Mouse (Mus musculus): ENCODE data around the gene H2-K1. TPM values are rescaled to one million over a fixed set of nuclear protein-coding genes. Genes with fewer than 3 reads are reported as not detected.

H2-K1 gene
- polyA plus RNA-seq, 1 experiment from 2014 or later: 8.5 TPM

DNA sequence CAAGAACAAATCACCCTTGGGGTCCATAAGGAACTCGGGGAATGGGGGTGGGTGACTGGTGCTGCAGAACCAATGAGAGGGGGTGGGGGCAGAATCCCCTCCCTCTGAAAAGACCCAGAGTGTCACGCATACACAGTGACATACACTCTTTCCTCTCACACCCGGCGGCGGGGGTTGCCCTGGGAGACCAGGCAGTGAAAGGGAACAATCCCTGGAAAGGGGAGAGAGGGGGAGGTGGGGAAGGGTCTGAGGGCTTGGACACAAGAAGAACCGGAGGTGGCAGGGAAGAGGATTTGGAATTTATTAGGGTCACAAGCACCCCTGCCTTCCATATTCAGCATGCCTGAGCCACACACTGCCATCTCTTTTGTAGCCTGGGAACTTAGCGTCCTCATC lies 25.6 kb upstream of the H2-K1 start:
- Histone ChIP-seq H3K9ac (peak overlapping the region; percentile 93; the same call in 1 of the 2 replicates), H3K9me3 (no peaks in the 10 kb centered on the region), H3K4me1 (peaks cover 60% of the 10 kb centered on the region), H3K27me3 (no peaks in the 10 kb centered on the region; the same call in 1 of the 2 replicates), H3K4me2 (peak overlapping the region; percentile 99), H3K4me3 (peak overlapping the region; percentile 82), H3K36me3 (peaks cover 45% of the 10 kb centered on the region), H3K27ac (no peak overlapping the region)
- 11% methylated on average over 7 of the region's 7 CpGs for WGBS
- no peak for ATAC-seq (ENCODE audit: insufficient number of reproducible peaks, insufficient read depth, low FRiP score, low TSS enrichment, low read depth)

DNA sequence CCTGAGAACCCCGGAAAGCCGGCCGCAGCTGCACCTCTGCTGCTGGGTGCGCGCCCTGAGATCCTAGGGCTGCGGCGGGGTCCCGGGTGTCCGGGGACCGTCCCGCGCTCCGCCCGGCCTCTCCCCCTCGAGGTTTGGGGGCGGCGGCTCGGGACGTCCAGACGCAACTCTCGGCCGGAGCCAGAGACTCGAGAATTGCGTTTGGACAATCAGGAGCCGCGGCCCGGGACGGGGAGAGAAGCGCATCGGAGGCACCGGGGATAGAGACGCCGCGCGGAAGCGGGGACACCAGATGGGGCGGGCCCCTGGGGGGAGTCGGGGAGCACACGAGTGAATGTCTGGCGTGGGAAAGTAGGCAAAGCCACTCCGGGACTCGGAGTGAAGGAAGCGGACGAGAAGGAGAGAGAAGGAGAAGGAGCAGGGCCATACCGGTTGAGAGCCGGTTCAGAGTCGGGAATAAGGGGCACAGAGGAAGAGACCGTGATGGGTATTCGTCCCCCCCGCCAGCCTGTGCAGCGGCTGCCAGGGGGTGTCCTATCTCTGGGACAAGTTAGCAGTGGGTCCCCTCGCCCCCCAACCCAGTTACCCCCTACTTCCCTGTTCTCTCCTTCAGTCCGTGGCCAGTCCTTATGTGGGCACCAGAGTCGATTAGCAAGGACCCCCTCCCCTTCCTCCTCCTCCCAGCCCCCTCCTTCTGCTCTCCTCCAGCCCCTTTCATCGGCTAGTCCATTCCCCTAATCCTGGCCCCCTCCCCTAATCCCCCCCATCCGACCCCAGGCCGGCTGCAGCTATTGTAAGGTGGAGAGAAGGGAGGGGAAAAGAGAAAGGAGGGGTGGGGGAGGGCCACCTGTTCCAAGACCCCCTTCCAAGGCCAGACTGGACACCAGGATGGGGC lies 25.0 kb upstream of the H2-K1 start:
- WGBS: under 1% methylated on average over 56 of the region's 57 CpGs
- Histone ChIP-seq H3K36me3 (peaks cover 47% of the 10 kb centered on the region), H3K4me2 (peak overlapping the region; percentile 99), H3K9ac (peak overlapping the region; percentile 93), H3K27me3 (no peaks in the 10 kb centered on the region; the same call in 1 of the 2 replicates), H3K27ac (peak overlapping the region; percentile 94), H3K4me1 (peaks cover 53% of the 10 kb centered on the region), H3K9me3 (no peaks in the 10 kb centered on the region; the same call in 1 of the 2 replicates), H3K4me3 (peak overlapping the region; percentile 82)
- no peak; the same call in 1 of the 2 replicates for ATAC-seq (ENCODE audit: insufficient number of reproducible peaks, insufficient read depth, low FRiP score, low TSS enrichment, low read depth)

DNA sequence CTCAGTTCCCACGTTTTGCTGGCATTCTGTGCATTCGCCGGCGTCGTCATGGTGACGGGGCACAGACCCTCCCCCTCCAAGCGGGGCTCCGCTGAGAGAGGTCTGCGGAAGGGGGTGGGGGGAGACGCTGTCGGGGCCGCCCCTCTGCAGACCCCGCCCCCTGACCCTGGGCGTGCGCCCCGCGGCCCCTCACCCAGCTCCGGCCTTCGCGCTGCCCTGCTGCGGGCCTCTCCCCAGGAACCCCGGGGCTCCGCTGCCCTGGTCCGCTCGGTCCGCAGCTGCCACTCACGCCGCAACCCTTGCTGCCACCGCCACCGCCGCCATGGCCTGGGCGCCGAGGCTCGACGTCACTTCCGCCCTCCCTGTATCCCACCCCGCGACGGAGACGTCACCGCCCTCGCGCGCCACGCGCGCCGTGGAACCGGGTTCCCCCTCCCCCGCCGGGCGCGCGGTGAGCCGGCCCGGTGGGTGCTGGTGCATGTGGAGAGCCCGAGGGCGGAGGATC lies 24.2 kb upstream of the H2-K1 start, which contains the start of gene Ring1:
Gene Ring1 (minus strand): TSS at position 364 of the 505 bp plus-strand sequence.
- H3K27ac ChIP-seq: peak within 1 kb of the TSS; percentile 94
- ATAC-seq (ENCODE audit: insufficient number of reproducible peaks, insufficient read depth, low FRiP score, low TSS enrichment, low read depth): peak; percentile 74
- WGBS: under 1% methylated on average over 51 of the region's 58 CpGs
- H3K9ac ChIP-seq: peak within 1 kb of the TSS; percentile 93
- H3K4me2 ChIP-seq: peak within 1 kb of the TSS; percentile 99
- no peaks in the 10 kb centered on the region; the same call in 1 of the 2 replicates for H3K27me3 ChIP-seq
- H3K4me3 ChIP-seq: peak within 1 kb of the TSS; percentile 82
- peaks cover 46% of the 10 kb centered on the region for H3K4me1 ChIP-seq
- peaks cover 4% of the 10 kb centered on the region for H3K9me3 ChIP-seq
- peaks cover 41% of the 10 kb centered on the region for H3K36me3 ChIP-seq

DNA sequence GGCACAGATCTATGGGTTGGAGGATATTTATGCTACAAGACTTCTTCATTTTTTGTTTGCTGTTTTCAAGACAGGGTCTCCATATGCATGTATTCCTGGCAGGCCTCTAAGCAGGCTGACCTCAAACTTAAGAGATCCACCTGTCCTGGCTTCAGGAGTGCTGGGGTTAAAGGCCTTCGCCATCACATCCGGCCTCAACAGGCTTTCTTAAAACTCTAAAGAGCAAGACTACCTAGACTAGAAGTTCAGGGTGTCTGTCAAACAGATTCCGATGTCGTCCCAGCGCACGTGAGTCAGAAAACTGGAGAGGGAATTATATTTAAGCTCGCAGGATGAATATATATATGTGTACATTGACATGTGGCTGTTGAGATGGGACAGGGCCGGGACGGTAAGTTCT lies 23.5 kb upstream of the H2-K1 start:
- Histone ChIP-seq H3K9ac (peak overlapping the region; percentile 93), H3K27ac (no peak overlapping the region), H3K36me3 (peaks cover 34% of the 10 kb centered on the region), H3K4me2 (peak overlapping the region; percentile 99), H3K4me3 (peak overlapping the region; percentile 82), H3K9me3 (peaks cover 4% of the 10 kb centered on the region), H3K4me1 (peaks cover 39% of the 10 kb centered on the region), H3K27me3 (no peaks in the 10 kb centered on the region; the same call in 1 of the 2 replicates)
- 67% methylated on average over 9 of the region's 9 CpGs for WGBS
- no peak for ATAC-seq (ENCODE audit: insufficient number of reproducible peaks, insufficient read depth, low FRiP score, low TSS enrichment, low read depth)

DNA sequence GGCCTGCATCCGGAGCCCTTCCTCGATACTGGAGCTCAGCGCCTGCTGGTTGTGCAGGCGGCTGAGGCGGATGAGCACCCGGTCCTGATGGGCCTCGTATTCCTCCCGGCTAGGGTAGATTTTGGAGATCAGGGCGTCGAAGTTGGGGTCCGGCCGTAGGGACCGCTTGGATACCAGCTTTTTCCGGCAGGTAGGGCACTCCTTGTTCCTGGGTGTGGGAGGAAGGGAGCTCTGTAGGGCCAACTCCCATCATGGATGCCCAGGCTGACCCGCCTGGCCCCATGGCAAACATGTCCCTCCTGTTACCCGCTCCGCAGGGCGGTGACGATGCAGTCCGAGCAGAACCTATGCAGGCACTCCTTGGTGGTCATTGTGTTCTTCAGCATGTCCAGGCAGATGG lies 22.8 kb upstream of the H2-K1 start:
- H3K4me2 ChIP-seq: no peak overlapping the region
- peaks cover 32% of the 10 kb centered on the region for H3K4me1 ChIP-seq
- H3K36me3 ChIP-seq: peaks cover 29% of the 10 kb centered on the region
- no peaks in the 10 kb centered on the region; the same call in 1 of the 2 replicates for H3K27me3 ChIP-seq
- WGBS: 98% methylated on average over 20 of the region's 20 CpGs
- ATAC-seq (ENCODE audit: insufficient number of reproducible peaks, insufficient read depth, low FRiP score, low TSS enrichment, low read depth): no peak
- peaks cover 4% of the 10 kb centered on the region for H3K9me3 ChIP-seq
- no peak overlapping the region for H3K4me3 ChIP-seq
- no peak overlapping the region for H3K9ac ChIP-seq
- no peak overlapping the region for H3K27ac ChIP-seq

DNA sequence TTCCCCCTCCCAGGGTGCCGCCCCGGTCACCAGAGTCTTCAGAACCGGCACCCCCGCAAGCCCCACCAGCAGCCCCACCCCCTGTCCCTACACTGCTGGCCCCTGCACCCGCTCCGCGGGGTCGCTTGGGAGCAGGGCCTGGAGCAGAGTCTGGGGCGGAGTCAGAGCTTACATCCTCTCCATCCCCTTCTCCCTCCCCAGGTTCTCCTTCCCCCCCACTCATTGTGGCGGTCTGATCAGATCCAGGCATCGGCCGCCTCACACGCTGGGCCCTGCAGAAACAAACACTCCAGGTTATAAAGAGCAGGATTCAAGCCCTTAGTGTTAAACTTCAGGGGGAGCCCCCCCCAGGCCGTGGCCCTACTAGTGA lies 22.3 kb upstream of the H2-K1 start:
- no peak for ATAC-seq (ENCODE audit: insufficient number of reproducible peaks, insufficient read depth, low FRiP score, low TSS enrichment, low read depth)
- Histone ChIP-seq H3K36me3 (peaks cover 29% of the 10 kb centered on the region), H3K27me3 (no peaks in the 10 kb centered on the region; the same call in 1 of the 2 replicates), H3K27ac (no peak overlapping the region), H3K4me3 (no peak overlapping the region), H3K4me1 (peaks cover 30% of the 10 kb centered on the region), H3K4me2 (no peak overlapping the region), H3K9ac (no peak overlapping the region), H3K9me3 (peaks cover 4% of the 10 kb centered on the region)
- WGBS: 86% methylated on average over 11 of the region's 14 CpGs

DNA sequence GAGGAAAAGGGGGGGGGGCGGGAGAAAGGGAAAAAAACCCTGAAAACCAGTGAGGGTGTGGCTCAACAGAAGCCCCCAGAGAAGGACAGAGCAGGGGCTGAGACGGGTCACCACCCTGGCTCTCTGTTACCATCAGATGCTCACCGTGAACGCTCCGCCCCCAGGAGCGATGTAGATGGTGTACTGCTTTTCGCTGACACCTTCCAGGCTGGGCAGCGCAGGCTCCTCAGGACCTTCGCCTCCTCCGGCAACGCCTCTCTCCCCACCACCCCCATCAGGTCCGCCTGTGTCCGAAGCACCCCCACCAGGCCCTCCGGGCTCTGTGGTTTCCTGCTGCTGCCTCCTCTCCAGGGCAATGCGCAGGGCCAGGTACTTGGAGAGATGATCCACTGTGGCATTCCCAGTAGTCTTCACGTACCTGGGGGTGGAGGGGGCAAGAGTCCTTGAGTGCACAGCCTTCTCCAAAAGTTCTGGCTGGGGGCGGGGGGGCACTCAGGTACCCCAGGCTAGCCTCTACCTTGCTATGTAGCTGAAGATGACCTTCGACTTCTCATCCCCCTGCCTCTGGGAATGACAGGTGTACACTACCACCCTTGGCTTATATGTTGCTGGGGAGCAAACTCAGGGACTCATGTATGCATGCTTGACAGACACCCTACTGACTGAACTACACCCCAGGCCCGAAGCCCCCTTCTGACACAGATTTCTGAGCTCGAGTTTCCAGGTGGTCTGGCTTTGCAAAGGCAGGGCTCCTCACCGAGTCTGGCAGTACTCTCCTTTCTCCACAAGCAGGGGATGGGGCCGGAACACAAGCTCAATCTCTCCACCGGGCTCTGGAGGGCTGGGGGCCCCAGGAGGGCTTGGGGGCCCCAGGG lies 21.6 kb upstream of the H2-K1 start:
- H3K27me3 ChIP-seq: no peaks in the 10 kb centered on the region; the same call in 1 of the 2 replicates
- peaks cover 24% of the 10 kb centered on the region for H3K4me1 ChIP-seq
- H3K4me3 ChIP-seq: no peak overlapping the region
- H3K27ac ChIP-seq: no peak overlapping the region
- WGBS: 95% methylated on average over 23 of the region's 23 CpGs
- ATAC-seq (ENCODE audit: insufficient number of reproducible peaks, insufficient read depth, low FRiP score, low TSS enrichment, low read depth): no peak
- H3K36me3 ChIP-seq: peaks cover 29% of the 10 kb centered on the region
- no peak overlapping the region for H3K9ac ChIP-seq
- H3K9me3 ChIP-seq: peaks cover 4% of the 10 kb centered on the region
- no peak overlapping the region for H3K4me2 ChIP-seq

DNA sequence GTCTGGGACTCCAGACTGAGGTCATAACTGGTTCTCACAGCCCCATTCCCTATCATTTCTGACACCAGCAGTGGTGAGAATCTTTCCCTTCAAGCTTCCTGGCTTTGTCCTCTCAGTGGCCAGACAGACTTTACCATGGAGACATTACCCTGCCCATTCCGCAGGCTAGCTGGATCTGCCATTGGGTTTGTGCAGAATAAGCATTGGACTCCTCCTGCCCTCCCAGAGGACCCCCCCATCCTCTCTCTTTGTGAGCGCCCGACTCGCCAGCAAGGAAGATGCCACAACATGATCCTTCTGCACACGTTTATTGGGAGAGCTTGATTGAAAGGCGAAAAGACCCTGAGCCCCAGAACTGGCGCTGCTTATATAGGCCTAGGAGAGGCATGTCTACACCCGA lies 13.3 kb upstream of the H2-K1 start:
- H3K4me2 ChIP-seq: no peak overlapping the region
- no peak for ATAC-seq (ENCODE audit: insufficient number of reproducible peaks, insufficient read depth, low FRiP score, low TSS enrichment, low read depth)
- no peak overlapping the region for H3K9ac ChIP-seq
- H3K27me3 ChIP-seq: no peaks in the 10 kb centered on the region
- no peak overlapping the region for H3K27ac ChIP-seq
- no peak overlapping the region for H3K4me3 ChIP-seq
- WGBS: 91% methylated on average over 8 of the region's 8 CpGs
- H3K9me3 ChIP-seq: no peaks in the 10 kb centered on the region
- H3K4me1 ChIP-seq: no peaks in the 10 kb centered on the region
- H3K36me3 ChIP-seq: no peaks in the 10 kb centered on the region

DNA sequence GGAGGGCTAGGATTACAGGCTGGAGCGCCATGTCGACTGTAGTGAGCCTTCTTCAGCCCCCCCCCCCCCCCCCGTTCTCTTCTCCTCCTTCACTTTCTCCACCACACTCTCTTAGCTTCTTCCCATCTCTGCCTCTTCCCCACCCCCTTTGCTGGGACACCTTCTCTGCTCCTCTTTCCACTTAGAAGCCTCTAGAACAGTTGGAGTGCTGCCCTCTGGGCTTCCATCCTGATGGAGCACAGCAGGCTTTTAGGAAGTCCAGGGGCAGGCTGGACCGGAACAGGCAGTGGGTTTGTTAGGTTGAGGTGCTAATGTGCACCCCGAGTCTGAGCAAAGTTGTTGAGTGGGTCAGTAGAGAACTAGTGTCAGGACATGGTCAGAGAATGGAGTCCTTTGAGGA lies 10.0 kb upstream of the H2-K1 start:
- WGBS: 68% methylated on average over 5 of the region's 5 CpGs
- ATAC-seq (ENCODE audit: insufficient number of reproducible peaks, insufficient read depth, low FRiP score, low TSS enrichment, low read depth): no peak
- H3K4me2 ChIP-seq: no peak overlapping the region

DNA sequence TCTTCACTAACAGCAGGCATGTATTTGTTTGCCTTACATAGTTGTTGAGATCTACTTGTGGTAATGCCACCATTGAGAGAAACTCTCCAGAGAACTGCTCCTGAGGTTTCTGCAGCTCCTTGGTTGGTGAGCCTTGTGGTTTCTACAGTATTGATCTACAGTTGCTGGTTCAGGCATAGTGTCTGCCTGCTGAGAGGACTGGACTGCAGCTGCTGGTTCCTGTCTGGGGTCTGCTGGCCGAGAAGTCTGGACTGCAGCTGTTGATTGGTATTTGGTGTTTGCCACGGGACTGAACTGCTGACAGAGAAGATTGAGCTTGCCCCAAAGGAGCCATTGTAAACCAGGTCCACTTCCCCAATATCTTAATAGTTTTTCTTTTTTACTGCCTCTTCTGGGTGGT lies 6.4 kb upstream of the H2-K1 start:
- WGBS: 55% methylated on average over 2 of the region's 2 CpGs
- Histone ChIP-seq H3K4me3 (no peak overlapping the region), H3K27ac (no peak overlapping the region), H3K27me3 (peaks cover 26% of the 10 kb centered on the region), H3K9ac (no peak overlapping the region), H3K4me1 (no peaks in the 10 kb centered on the region), H3K9me3 (no peaks in the 10 kb centered on the region), H3K36me3 (no peaks in the 10 kb centered on the region), H3K4me2 (no peak overlapping the region)
- ATAC-seq (ENCODE audit: insufficient number of reproducible peaks, insufficient read depth, low FRiP score, low TSS enrichment, low read depth): no peak

More for the DNA sequence above, 10.0 kb upstream of the H2-K1 start:
- Histone ChIP-seq H3K9ac (no peak overlapping the region), H3K9me3 (no peaks in the 10 kb centered on the region), H3K4me3 (no peak overlapping the region), H3K4me1 (no peaks in the 10 kb centered on the region), H3K36me3 (no peaks in the 10 kb centered on the region), H3K27me3 (peaks cover 16% of the 10 kb centered on the region; the same call in 1 of the 2 replicates), H3K27ac (no peak overlapping the region)

DNA sequence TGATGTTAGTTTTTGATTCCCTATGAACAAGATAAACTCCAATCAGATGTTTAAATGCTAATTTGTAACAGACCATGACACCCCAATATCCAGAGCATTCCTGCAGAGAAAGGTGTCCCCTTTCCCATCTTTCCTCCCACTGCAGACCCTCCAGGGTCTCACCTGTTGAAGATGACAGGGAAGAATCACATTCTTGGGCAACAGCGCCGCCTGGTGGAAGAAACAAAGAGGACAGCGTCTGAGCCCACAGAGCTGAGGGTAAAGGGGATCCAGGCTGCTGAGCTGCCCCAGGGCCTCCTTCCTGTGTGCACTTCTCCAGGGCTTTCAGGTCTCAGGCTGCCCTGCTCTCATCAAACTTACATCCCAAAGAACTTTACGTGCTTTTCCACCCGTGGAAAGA lies 3.3 kb upstream of the H2-K1 start:
- no peak for ATAC-seq (ENCODE audit: insufficient number of reproducible peaks, insufficient read depth, low FRiP score, low TSS enrichment, low read depth)
- no peak overlapping the region for H3K4me3 ChIP-seq
- H3K27me3 ChIP-seq: peaks cover 57% of the 10 kb centered on the region
- no peak overlapping the region for H3K9ac ChIP-seq
- H3K4me2 ChIP-seq: no peak overlapping the region
- H3K27ac ChIP-seq: no peak overlapping the region
- H3K36me3 ChIP-seq: no peaks in the 10 kb centered on the region
- 3% methylated on average over 5 of the region's 5 CpGs for WGBS
- peaks cover 11% of the 10 kb centered on the region; the same call in 1 of the 2 replicates for H3K4me1 ChIP-seq
- no peaks in the 10 kb centered on the region for H3K9me3 ChIP-seq

Data from embryonic facial prominence, embryonic 13.5 days (tissue).